Mouse (Mus musculus) bone marrow macrophage, adult 2 months (primary cell): ENCODE data around the gene Myoz1.

Experiments
- CTCF ChIP-seq: IDR thresholded peaks from 2 replicates; pipeline ENCODE4 v1.5.1; 2012; ENCODE audit warnings: low read depth, mild to moderate bottlenecking, low read length, moderate library complexity
- POLR2A ChIP-seq: IDR thresholded peaks from 2 replicates; pipeline ENCODE4 v1.6.1; 2012; ENCODE audit warnings: mild to moderate bottlenecking, low read depth, low read length, borderline replicate concordance

- TF ChIP-seq CTCF, result no peak
- TF ChIP-seq POLR2A, result no peak
These were observed 33.4 kb downstream of the Myoz1 start for GRCm38 (mm10) chr14:20622907-20623306.
